Mouse (Mus musculus) thymus, adult 2 months (tissue): ENCODE results near the gene Lsmem1. TPM values are rescaled to one million over a fixed set of nuclear protein-coding genes. Genes with fewer than 3 reads are reported as not detected.
"Not testable (repeated sequence)": the region's sequence is repeated elsewhere in the genome, so short reads cannot be mapped to it uniquely, and the experiment has no call there.

ENCODE experiments used
- DNase-seq: peaks from one replicate; pipeline ENCODE4 v3.0.0; 2021
- H3K27ac ChIP-seq: fragments of 200-500 bp; 2 replicates; pipeline ENCODE4 v1.5.1; 2012; ENCODE audit warnings: low read length, control low read depth; ENCODE audit not compliant: control insufficient read depth, insufficient read depth
- H3K27me3 ChIP-seq: fragments of 200-500 bp; 2 replicates; pipeline ENCODE4 v1.6.1; 2012; ENCODE audit warnings: mild to moderate bottlenecking, low read length, moderate library complexity, mixed read lengths; ENCODE audit not compliant: control insufficient read depth, insufficient read depth
- H3K36me3 ChIP-seq: fragments of 200-500 bp; 2 replicates; pipeline ENCODE4 v1.6.1; 2012; ENCODE audit warnings: mild to moderate bottlenecking, low read length, moderate library complexity; ENCODE audit not compliant: control insufficient read depth, insufficient read depth
- H3K4me1 ChIP-seq: fragments of 200-500 bp; replicated peaks from 2 replicates; pipeline ENCODE4 v1.6.1; 2012; ENCODE audit warnings: low read length; ENCODE audit not compliant: control insufficient read depth, insufficient read depth
- H3K4me3 ChIP-seq: fragments of 200-500 bp; 2 replicates; pipeline ENCODE4 v1.5.1; 2012; ENCODE audit warnings: mild to moderate bottlenecking, low read length, control low read depth, moderate library complexity; ENCODE audit not compliant: control insufficient read depth, insufficient read depth
- CTCF ChIP-seq: fragments of 200-500 bp; IDR thresholded peaks from 2 replicates; pipeline ENCODE4 v1.5.1; 2012; ENCODE audit warnings: mild to moderate bottlenecking, control low read depth, low read length, moderate library complexity, borderline replicate concordance; ENCODE audit not compliant: control insufficient read depth, poor library complexity, insufficient read depth; ENCODE audit errors: extremely low read depth
- POLR2A ChIP-seq: fragments of 200-500 bp; IDR thresholded peaks from 2 replicates; pipeline ENCODE4 v1.6.1; 2012; ENCODE audit warnings: mild to moderate bottlenecking, low read length, control low read depth, moderate library complexity; ENCODE audit not compliant: control insufficient read depth, poor library complexity, insufficient read depth; ENCODE audit errors: extremely low read depth
- WGBS: fragments of 180-500 bp; shearing (Covaris S2); methylation state at CpG from one replicate; pipeline ENCODE4 v1.1.7; 2018; 5-methylcytosine and 5-hydroxymethylcytosine counted together
- polyA plus RNA-seq: library from polyadenylated mRNA; depleted of rRNA; stranded (reverse); fragments of >200 nt; gene quantifications from 2 replicates; pipeline ENCODE4 v1.2.3, GENCODE M21; 2012

The Lsmem1 gene
- polyA plus RNA-seq, 1 experiment: 2.0 TPM

DNA sequence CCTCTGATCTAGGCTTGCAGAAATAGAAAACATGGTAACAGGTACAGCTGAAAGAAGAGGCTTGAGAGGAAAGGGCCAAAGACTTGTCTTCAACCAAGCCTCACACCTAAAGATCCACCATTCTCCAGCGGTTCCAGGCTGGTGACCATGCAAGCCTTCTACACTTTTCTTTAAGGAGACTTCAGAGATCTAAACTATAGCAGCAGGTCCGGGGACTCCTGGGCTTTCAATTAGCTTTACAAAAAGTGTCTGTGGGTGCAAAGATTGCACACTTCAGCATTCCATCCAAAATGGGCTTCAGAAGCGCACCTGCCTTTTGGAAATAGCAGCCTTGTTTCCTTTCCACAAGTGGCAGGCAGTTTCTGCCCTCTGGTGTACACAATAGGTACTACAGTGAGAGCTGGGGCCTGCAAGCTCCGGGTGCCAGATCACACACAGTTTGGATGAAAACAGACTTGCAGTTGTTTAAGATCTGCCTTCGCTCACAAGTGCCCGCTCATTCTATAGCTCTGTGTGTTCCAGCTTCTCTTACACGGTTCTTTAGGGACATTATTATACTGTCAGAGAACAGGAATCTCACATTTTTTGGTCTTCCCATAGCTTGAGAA is 609 bp upstream of the Lsmem1 start:
- TF ChIP-seq CTCF: peak; percentile 35; the same call in 1 of the 2 replicates
- no peak for TF ChIP-seq POLR2A
- Histone ChIP-seq H3K36me3 (peaks cover 26% of the 10 kb centered on the region), H3K27ac (peak overlapping the region; percentile 100), H3K27me3 (no peaks in the 10 kb centered on the region), H3K4me3 (no peak overlapping the region), H3K4me1 (peaks cover 7% of the 10 kb centered on the region)
- DNase-seq: peak; percentile 87
- 40% methylated on average over 7 of the region's 7 CpGs for WGBS

DNA sequence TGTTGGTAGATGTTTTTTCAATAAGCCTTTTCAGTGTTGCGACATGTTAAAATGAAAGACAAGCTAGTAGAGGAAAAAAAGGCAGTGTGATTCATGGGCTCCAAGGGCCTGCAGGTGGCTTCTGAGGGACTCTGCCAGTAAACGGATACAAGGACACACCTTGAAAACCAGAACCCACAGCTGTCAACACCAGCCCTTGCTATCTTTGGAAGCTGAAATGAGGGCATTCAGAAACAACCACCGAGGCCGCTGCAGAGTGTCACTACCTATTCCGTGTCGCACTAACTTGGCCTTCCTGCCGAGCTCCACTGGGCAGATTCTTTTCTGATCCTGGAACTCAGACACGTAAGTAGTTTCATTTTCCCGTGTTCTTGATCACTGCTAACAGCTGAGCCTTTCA is 863 bp downstream of the Lsmem1 start:
- peak; percentile 76 for DNase-seq

DNA sequence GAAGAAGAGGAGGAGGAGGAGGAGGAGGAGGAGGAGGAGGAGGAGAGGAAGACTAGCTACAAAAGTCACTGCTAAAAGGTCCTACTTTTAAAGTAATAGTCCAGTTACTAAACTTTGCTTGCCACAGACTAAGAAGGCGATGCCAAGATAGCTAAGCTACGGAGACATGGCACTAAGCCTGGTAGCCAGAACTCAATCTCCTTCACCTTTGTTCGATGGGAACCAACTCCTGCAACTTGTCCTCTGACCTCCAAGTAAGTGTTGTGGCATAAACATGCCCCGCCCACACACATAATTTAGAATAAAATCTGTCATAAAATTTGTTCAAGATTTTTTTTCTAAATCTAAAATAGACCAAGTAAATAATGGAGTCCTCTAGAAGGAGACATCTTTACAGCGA is 1.3 kb downstream of the Lsmem1 start:
- DNase-seq: no peak
- no peaks in the 10 kb centered on the region for H3K27me3 ChIP-seq
- peaks cover 10% of the 10 kb centered on the region for H3K36me3 ChIP-seq
- H3K4me1 ChIP-seq: peaks cover 7% of the 10 kb centered on the region
- H3K4me3 ChIP-seq: no peak overlapping the region; the same call in 1 of the 2 replicates
- TF ChIP-seq POLR2A (no peak), CTCF (no peak)
- 58% methylated on average over 5 of the region's 5 CpGs for WGBS
- peak overlapping the region; percentile 100 for H3K27ac ChIP-seq

More for the DNA sequence above, 863 bp downstream of the Lsmem1 start:
- no peak overlapping the region for H3K4me3 ChIP-seq
- H3K27me3 ChIP-seq: no peaks in the 10 kb centered on the region
- TF ChIP-seq POLR2A (no peak), CTCF (no peak)
- H3K4me1 ChIP-seq: peaks cover 7% of the 10 kb centered on the region
- H3K36me3 ChIP-seq: peaks cover 11% of the 10 kb centered on the region
- H3K27ac ChIP-seq: peak overlapping the region; percentile 100
- WGBS: 7% methylated on average over 9 of the region's 9 CpGs

DNA sequence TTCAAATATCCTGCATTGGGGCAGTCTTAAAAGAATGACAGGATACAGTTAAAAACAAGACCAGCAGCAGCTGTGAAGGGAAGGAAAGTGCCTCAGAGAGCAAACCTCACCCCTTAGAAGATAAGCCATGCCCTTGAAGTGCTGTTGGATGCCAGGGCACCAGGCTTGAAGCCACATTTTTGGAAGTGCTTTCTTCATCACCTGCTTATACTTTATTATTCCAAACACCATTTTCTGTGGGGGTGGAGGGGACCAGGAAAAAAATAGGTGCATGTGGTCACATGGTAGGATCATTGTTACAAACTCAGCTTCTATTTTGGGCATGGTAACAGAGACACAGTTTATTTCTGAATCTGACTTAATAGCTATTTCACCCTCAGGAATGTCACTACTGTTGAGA is 1.8 kb downstream of the Lsmem1 start:
- no peak overlapping the region for H3K4me3 ChIP-seq
- H3K4me1 ChIP-seq: peaks cover 7% of the 10 kb centered on the region
- DNase-seq: no peak
- peaks cover 5% of the 10 kb centered on the region for H3K36me3 ChIP-seq
- no peak for TF ChIP-seq CTCF
- no peak for TF ChIP-seq POLR2A
- H3K27me3 ChIP-seq: no peaks in the 10 kb centered on the region
- H3K27ac ChIP-seq: peak overlapping the region; percentile 100

DNA sequence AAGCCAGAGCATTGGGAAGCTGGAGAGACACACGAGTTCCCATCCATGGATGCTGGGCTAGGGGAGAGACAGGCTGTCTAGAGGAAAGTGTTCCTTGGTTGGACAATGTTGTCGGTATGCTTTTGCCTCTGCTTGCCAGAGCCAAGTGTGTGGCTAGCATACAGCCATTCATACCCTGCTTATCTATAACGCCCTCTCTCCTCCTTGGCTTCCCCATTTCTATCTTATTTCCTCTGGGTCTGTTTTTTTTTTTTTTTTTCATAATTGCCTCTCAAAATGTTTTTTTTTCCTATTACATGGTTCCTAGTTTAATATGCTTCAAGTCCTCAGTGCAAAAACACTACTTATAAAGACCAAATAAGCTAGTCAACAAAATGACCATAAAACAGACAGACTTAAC is 13.8 kb downstream of the Lsmem1 start:
- no peaks in the 10 kb centered on the region for H3K4me1 ChIP-seq
- 38% methylated on average over 3 of the region's 3 CpGs for WGBS
- DNase-seq: no peak
- TF ChIP-seq CTCF (no peak), POLR2A (no peak)
- H3K4me3 ChIP-seq: no peak overlapping the region
- no peaks in the 10 kb centered on the region for H3K36me3 ChIP-seq
- no peak overlapping the region for H3K27ac ChIP-seq
- no peaks in the 10 kb centered on the region for H3K27me3 ChIP-seq

DNA sequence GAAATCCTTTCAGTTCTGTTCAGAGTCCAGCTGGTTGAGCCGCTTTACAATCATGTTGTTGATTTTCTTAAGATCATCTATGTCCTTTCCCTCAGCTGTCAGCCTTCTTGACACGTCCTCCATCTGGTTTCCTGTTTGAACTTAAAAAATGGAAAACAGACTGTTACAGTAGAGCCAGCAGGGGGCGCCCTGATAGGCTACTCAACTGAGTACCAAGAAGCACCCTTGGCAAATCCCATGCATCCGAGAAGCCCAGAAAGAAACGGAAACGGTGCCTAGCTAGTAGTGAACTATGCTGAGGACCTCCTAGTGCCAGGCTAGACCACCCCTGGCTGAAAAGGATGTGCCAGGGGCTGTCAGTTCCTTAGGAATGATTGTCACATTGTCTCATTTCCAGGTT is 22.2 kb downstream of the Lsmem1 start:
- no peak overlapping the region for H3K27ac ChIP-seq
- WGBS: 55% methylated on average over 6 of the region's 6 CpGs
- TF ChIP-seq CTCF (peak; percentile 71; the same call in 1 of the 2 replicates), POLR2A (no peak)

DNA sequence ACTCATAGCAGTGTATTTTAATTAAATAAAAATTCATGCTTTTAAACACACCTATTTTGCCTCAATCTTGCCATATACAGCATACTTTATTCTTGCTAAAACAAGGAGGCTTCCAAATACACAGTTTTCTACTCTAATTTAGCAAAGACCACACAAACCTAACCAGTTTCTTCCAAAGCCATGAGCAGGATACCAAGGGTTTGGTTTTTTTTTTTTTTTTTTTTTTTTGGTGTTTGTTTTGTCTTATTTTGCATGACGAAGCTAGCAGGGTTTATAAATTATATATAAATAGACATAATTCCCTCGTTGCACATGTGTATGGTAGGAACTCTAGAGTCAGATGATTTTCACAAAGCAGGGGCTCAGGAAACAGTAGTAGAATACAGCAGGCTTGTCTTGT is 23.1 kb downstream of the Lsmem1 start:
- 87% methylated on average over 2 of the region's 2 CpGs for WGBS
- Histone ChIP-seq H3K4me3 (no peak overlapping the region), H3K4me1 (peaks cover 24% of the 10 kb centered on the region), H3K36me3 (no peaks in the 10 kb centered on the region), H3K27ac (no peak overlapping the region), H3K27me3 (no peaks in the 10 kb centered on the region)
- TF ChIP-seq POLR2A (no peak), CTCF (no peak)
- no peak for DNase-seq

More for the DNA sequence above, 22.2 kb downstream of the Lsmem1 start:
- peak; percentile 51 for DNase-seq
- H3K36me3 ChIP-seq: no peaks in the 10 kb centered on the region
- H3K4me1 ChIP-seq: peaks cover 18% of the 10 kb centered on the region
- no peak overlapping the region for H3K4me3 ChIP-seq
- no peaks in the 10 kb centered on the region for H3K27me3 ChIP-seq

DNA sequence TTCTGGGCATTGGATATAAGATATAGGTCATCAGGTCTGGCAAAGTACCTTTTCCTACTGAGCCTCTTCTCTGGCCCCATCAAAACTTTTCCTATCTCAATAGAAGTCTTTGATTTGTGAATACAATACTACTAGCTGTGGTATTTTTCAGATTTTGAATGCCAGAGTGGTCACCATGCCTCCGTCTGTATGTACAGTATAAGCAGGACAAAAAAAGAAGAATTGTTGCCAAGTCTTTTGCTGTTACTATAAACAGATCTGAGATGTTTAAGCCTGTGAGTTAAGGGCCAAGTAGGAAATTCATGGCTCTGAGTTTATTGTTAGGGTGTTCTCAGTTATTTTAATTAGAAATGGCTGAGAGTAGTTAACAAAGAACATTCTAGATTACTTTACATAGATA is 24.1 kb downstream of the Lsmem1 start:
- H3K4me3 ChIP-seq, H3K36me3 ChIP-seq, DNase-seq, H3K27me3 ChIP-seq, H3K27ac ChIP-seq: not testable (repeated sequence)
- peaks cover 24% of the 10 kb centered on the region for H3K4me1 ChIP-seq
- 91% methylated on average over 1 of the region's 1 CpGs for WGBS
